Mouse (Mus musculus) kidney, embryonic 16.5 days (tissue): Measurements from ENCODE around the gene Mgarp. TPM values are rescaled to one million over a fixed set of nuclear protein-coding genes. Genes with fewer than 3 reads are reported as not detected.

Experiments
- ATAC-seq: fragments of 200-750 bp; cut with Nextera tagmentation; 2 replicates; pipeline ENCODE4 v1.8.0; 2017; ENCODE audit warnings: moderate TSS enrichment; ENCODE audit not compliant: low FRiP score, low TSS enrichment
- H3K27ac ChIP-seq: fragments of 300-500 bp; sonication (generic); 2 replicates; pipeline ENCODE4 v1.5.1; 2014; ENCODE audit warnings: low read length
- H3K27me3 ChIP-seq: fragments of 300-500 bp; sonication (generic); 2 replicates; pipeline ENCODE4 v1.6.1; 2014; ENCODE audit warnings: low read length, control low read depth, mixed read lengths; ENCODE audit not compliant: insufficient read depth
- H3K36me3 ChIP-seq: fragments of 300-500 bp; sonication (generic); 2 replicates; pipeline ENCODE4 v1.6.1; 2014; ENCODE audit warnings: low read length, control low read depth, mixed read lengths; ENCODE audit not compliant: insufficient read depth
- H3K4me1 ChIP-seq: fragments of 300-500 bp; sonication (generic); 2 replicates; pipeline ENCODE4 v1.6.1; 2014; ENCODE audit warnings: low read length, control low read depth, mixed read lengths; ENCODE audit not compliant: insufficient read depth
- H3K4me2 ChIP-seq: fragments of 300-500 bp; sonication (generic); replicated peaks from 2 replicates; pipeline ENCODE4 v1.6.1; 2014; ENCODE audit warnings: low read depth, low read length
- H3K4me3 ChIP-seq: fragments of 300-500 bp; sonication (generic); 2 replicates; pipeline ENCODE4 v1.5.1; 2014; ENCODE audit warnings: mild to moderate bottlenecking, low read length
- H3K9ac ChIP-seq: fragments of 300-500 bp; sonication (generic); replicated peaks from 2 replicates; pipeline ENCODE4 v1.6.1; 2014; ENCODE audit warnings: low read length
- H3K9me3 ChIP-seq: fragments of 300-500 bp; sonication (generic); 2 replicates; pipeline ENCODE4 v1.6.1; 2016; ENCODE audit warnings: low read length, control low read depth
- WGBS: fragments of 180-500 bp; shearing (Covaris S2); extraction: QIAGEN DNeasy Blood & Tissue Kit; methylation state at CpG from one replicate; pipeline ENCODE4 v1.1.7; 2014; 5-methylcytosine and 5-hydroxymethylcytosine counted together
- polyA plus RNA-seq: library from polyadenylated mRNA; unstranded; fragments of >200 nt; fragmentation: Nextera tagmentation; extraction: Ambion mirVana; gene quantifications from 2 replicates; pipeline ENCODE4 v1.2.1, GENCODE M21; 2015

Gene Mgarp
- polyA plus RNA-seq, 1 experiment from 2014 or later: 10.5 TPM

GRCm38 (mm10) chr3:51387868-51388381, 8.6 kb downstream of the Mgarp start:
- no peak overlapping the region for H3K27ac ChIP-seq
- H3K9me3 ChIP-seq: peaks cover 3% of the 10 kb centered on the region; the same call in 1 of the 2 replicates
- H3K27me3 ChIP-seq: no peaks in the 10 kb centered on the region
- no peak for ATAC-seq
- H3K9ac ChIP-seq: no peak overlapping the region
- H3K4me1 ChIP-seq: peaks cover 11% of the 10 kb centered on the region
- no peaks in the 10 kb centered on the region for H3K36me3 ChIP-seq
- no peak overlapping the region for H3K4me2 ChIP-seq
- WGBS: 71% methylated on average over 8 of the region's 8 CpGs
- H3K4me3 ChIP-seq: no peak overlapping the region

- no peak overlapping the region for H3K4me2 ChIP-seq
- WGBS: 74% methylated on average over 3 of the region's 3 CpGs
- H3K9ac ChIP-seq: no peak overlapping the region
- no peak for ATAC-seq
- H3K27ac ChIP-seq: no peak overlapping the region
- H3K36me3 ChIP-seq: no peaks in the 10 kb centered on the region
- peaks cover 11% of the 10 kb centered on the region for H3K4me1 ChIP-seq
- peaks cover 3% of the 10 kb centered on the region; the same call in 1 of the 2 replicates for H3K9me3 ChIP-seq
- no peak overlapping the region for H3K4me3 ChIP-seq
- no peaks in the 10 kb centered on the region for H3K27me3 ChIP-seq
Observed at GRCm38 (mm10) chr3:51387134-51387451, 9.4 kb downstream of the Mgarp start.

- no peaks in the 10 kb centered on the region for H3K27me3 ChIP-seq
- H3K27ac ChIP-seq: no peak overlapping the region
- peaks cover 3% of the 10 kb centered on the region; the same call in 1 of the 2 replicates for H3K9me3 ChIP-seq
- no peak overlapping the region for H3K4me3 ChIP-seq
- H3K4me2 ChIP-seq: no peak overlapping the region
- WGBS: 35% methylated on average over 12 of the region's 12 CpGs
- peaks cover 11% of the 10 kb centered on the region for H3K4me1 ChIP-seq
- H3K36me3 ChIP-seq: no peaks in the 10 kb centered on the region
- no peak overlapping the region for H3K9ac ChIP-seq
- no peak for ATAC-seq
Observed at GRCm38 (mm10) chr3:51386441-51387133, 10.0 kb downstream of the Mgarp start.

GRCm38 (mm10) chr3:51383409-51383808, 13.1 kb downstream of the Mgarp start:
- Histone ChIP-seq H3K4me3 (no peak overlapping the region), H3K9me3 (peaks cover 3% of the 10 kb centered on the region; the same call in 1 of the 2 replicates)
- 54% methylated on average over 12 of the region's 12 CpGs for WGBS

GRCm38 (mm10) chr3:51380660-51381014, 15.9 kb downstream of the Mgarp start:
- Histone ChIP-seq H3K27ac (no peak overlapping the region), H3K36me3 (no peaks in the 10 kb centered on the region), H3K4me3 (no peak overlapping the region), H3K9ac (no peak overlapping the region), H3K4me1 (0 out of 2 replicates have a peak, but pooled peaks cover 5% of the 10 kb centered on the region), H3K27me3 (no peaks in the 10 kb centered on the region), H3K4me2 (no peak overlapping the region), H3K9me3 (peaks cover 3% of the 10 kb centered on the region; the same call in 1 of the 2 replicates)
- WGBS: 73% methylated on average over 2 of the region's 5 CpGs
- no peak for ATAC-seq

More at GRCm38 (mm10) chr3:51383409-51383808, 13.1 kb downstream of the Mgarp start:
- ATAC-seq: no peak
- Histone ChIP-seq H3K4me1 (0 out of 2 replicates have a peak, but pooled peaks cover 5% of the 10 kb centered on the region), H3K4me2 (no peak overlapping the region), H3K9ac (no peak overlapping the region), H3K27me3 (no peaks in the 10 kb centered on the region), H3K36me3 (no peaks in the 10 kb centered on the region), H3K27ac (no peak overlapping the region)

GRCm38 (mm10) chr3:51379786-51380659, 16.5 kb downstream of the Mgarp start:
- H3K4me1 ChIP-seq: 0 out of 2 replicates have a peak, but pooled peaks cover 5% of the 10 kb centered on the region
- no peaks in the 10 kb centered on the region for H3K36me3 ChIP-seq
- H3K27me3 ChIP-seq: no peaks in the 10 kb centered on the region
- H3K4me2 ChIP-seq: no peak overlapping the region
- peak overlapping the region; percentile 66; the same call in 1 of the 2 replicates for H3K27ac ChIP-seq
- 60% methylated on average over 5 of the region's 5 CpGs for WGBS
- peak; percentile 25; the same call in 1 of the 2 replicates for ATAC-seq
- H3K9ac ChIP-seq: no peak overlapping the region
- H3K9me3 ChIP-seq: peaks cover 3% of the 10 kb centered on the region; the same call in 1 of the 2 replicates
- H3K4me3 ChIP-seq: no peak overlapping the region

- Histone ChIP-seq H3K4me1 (0 out of 2 replicates have a peak, but pooled peaks cover 5% of the 10 kb centered on the region), H3K4me2 (peak overlapping the region; percentile 49), H3K9ac (no peak overlapping the region), H3K9me3 (0 out of 2 replicates have a peak, but pooled peaks cover 2% of the 10 kb centered on the region), H3K36me3 (no peaks in the 10 kb centered on the region), H3K27me3 (no peaks in the 10 kb centered on the region), H3K27ac (no peak overlapping the region), H3K4me3 (peak overlapping the region; percentile 38; the same call in 1 of the 2 replicates)
- WGBS: 67% methylated on average over 3 of the region's 3 CpGs
- no peak for ATAC-seq
Observed at GRCm38 (mm10) chr3:51378665-51378946, 17.9 kb downstream of the Mgarp start.

GRCm38 (mm10) chr3:51377878-51378664, 18.5 kb downstream of the Mgarp start:
- Histone ChIP-seq H3K9me3 (0 out of 2 replicates have a peak, but pooled peaks cover 2% of the 10 kb centered on the region), H3K4me3 (peak overlapping the region; percentile 38), H3K9ac (peak overlapping the region; percentile 34), H3K27ac (no peak overlapping the region), H3K27me3 (no peaks in the 10 kb centered on the region), H3K4me1 (0 out of 2 replicates have a peak, but pooled peaks cover under 1% of the 10 kb centered on the region), H3K36me3 (no peaks in the 10 kb centered on the region), H3K4me2 (peak overlapping the region; percentile 49)
- 38% methylated on average over 31 of the region's 31 CpGs for WGBS
- 0 out of 2 replicates have a peak, but pooled peaks have one; percentile 31 for ATAC-seq
